Mouse (Mus musculus): ENCODE measurements around the gene Luc7l3.

- TF ChIP-seq TAL1 (IDR thresholded peaks at IDR 0.05; ENCODE audit: low read length): peak; percentile 88
- TF ChIP-seq GATA1 (IDR thresholded peaks at IDR 0.05; ENCODE audit: low read length): no peak
Observed at GRCm38 (mm10) chr11:94290062-94290740, 31.6 kb downstream of the Luc7l3 start.

All from erythroblast, embryonic 14.5 days (primary cell).